Mouse (Mus musculus): ENCODE measurements around the gene Lrrn3.

Lrrn3 gene

GRCm38 (mm10) chr12:41436206-41436985 is 49.8 kb downstream of the Lrrn3 start:
- DNase-seq (ENCODE audit: low read depth, low spot score): no peak

GRCm38 (mm10) chr12:41428806-41429205 is 57.4 kb downstream of the Lrrn3 start:
- DNase-seq (ENCODE audit: low read depth, low spot score): no peak

GRCm38 (mm10) chr12:41427464-41427863 is 58.8 kb downstream of the Lrrn3 start:
- DNase-seq (ENCODE audit: low read depth, low spot score): no peak

- DNase-seq (ENCODE audit: low read depth, low spot score): no peak
Measured at GRCm38 (mm10) chr12:41425101-41425679, 61.0 kb downstream of the Lrrn3 start.

GRCm38 (mm10) chr12:41417961-41418360 is 68.3 kb downstream of the Lrrn3 start:
- DNase-seq (ENCODE audit: low read depth, low spot score): no peak

DNA sequence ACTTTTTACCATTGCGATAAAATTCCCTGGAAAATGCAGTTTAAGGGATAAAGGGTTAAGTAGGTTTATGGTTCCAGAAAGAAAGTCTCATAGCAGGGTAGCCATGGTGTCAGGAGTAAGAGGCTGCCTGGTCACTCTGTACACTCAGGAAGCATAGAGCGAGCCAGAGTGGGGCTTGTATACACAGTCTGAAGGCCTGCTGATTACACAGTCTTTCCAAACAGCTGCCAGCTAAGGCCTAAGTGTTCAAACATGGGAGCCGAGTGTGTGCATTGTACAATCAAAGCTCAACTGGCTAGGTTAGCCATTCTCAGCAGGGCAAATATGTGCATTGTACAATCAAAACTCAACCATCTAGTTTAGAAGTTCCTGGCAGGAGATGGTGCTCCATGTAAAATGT is 69.1 kb downstream of the Lrrn3 start:
- no peak for DNase-seq (ENCODE audit: low read depth, low spot score)

DNA sequence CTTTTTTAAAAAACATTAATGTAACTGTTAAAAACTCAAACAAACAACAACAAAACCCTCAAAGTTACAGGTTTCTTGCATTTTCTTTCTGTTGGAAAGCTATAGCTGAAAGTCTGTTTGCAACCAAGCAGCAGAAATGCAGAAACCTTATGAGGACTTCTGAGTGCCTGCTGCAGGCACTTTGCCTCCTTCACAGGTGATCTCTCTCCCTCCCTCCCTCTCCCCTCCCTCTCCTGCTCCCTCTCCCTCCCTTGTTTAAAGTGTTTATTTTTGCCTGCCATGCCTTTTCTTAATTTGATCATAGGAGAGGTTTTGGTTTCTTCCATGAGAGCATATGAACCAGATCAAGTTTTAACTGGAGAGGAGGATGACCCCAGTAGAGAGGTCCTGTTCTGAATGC is 69.6 kb downstream of the Lrrn3 start:
- DNase-seq (ENCODE audit: low read depth, low spot score): no peak

- DNase-seq (ENCODE audit: low read depth, low spot score): peak; percentile 8
Measured at GRCm38 (mm10) chr12:41409431-41409830, 76.8 kb downstream of the Lrrn3 start.

DNA sequence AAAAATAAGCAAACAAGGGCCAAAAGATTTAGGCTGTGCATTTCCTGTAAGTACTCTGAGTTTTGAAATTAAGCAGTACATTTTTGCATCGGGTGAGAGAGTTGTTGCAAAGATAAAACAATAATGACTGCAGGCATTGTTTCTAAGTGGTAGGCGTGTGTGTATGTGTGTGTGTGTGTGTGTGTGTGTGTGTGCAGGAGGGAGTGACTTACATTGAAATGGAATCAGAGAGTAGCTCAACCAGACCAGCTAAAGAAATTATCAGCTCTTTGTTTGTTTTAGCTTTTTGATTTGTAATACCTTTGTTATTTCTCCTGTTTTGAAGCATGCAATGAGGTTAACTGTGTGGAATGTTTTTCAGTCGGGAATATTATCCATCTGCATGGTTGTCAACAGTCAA is 84.3 kb downstream of the Lrrn3 start:
- DNase-seq (ENCODE audit: low read depth, low spot score): no peak

Data from skeletal muscle tissue, adult 2 months (tissue).